Mouse (Mus musculus) cerebellum, postnatal 10 days (tissue): Measurements from ENCODE around the gene Sectm1a.
"Not testable (repeated sequence)": the region's sequence is repeated elsewhere in the genome, so short reads cannot be mapped to it uniquely, and the experiment has no call there.

Experiments
- DNase-seq, 2 experiments: peaks; one replicate each; pipeline ENCODE4 v3.0.0; 2021; ENCODE audit warnings: mixed read lengths in 2 of 2

The Sectm1a gene

GRCm38 (mm10) chr11:121081120-121081519 is at the start of gene Sectm1a:
Sectm1a (minus strand) TSS chr11:121081220.
- no peak for DNase-seq

- no peak for DNase-seq
Observed at GRCm38 (mm10) chr11:121129616-121130015, 48.6 kb upstream of the Sectm1a start.

GRCm38 (mm10) chr11:121127441-121127840 is 46.4 kb upstream of the Sectm1a start:
- DNase-seq = no peak

- DNase-seq = peak; percentile 33 to 56
Observed at GRCm38 (mm10) chr11:121126395-121126794, 45.4 kb upstream of the Sectm1a start.

- no peak for DNase-seq
Observed at GRCm38 (mm10) chr11:121125522-121126172, 44.6 kb upstream of the Sectm1a start.

GRCm38 (mm10) chr11:121123438-121123837 is 42.4 kb upstream of the Sectm1a start:
- DNase-seq = no peak

- no peak for DNase-seq
Observed at GRCm38 (mm10) chr11:121122024-121122670, 41.1 kb upstream of the Sectm1a start.

- DNase-seq = no peak
Observed at GRCm38 (mm10) chr11:121121151-121121550, 40.1 kb upstream of the Sectm1a start.

- no peak for DNase-seq
Observed at GRCm38 (mm10) chr11:121118577-121118976, 37.6 kb upstream of the Sectm1a start, which contains the start of gene Tex19.2. Tex19.2 (minus strand) TSS chr11:121118677.

GRCm38 (mm10) chr11:121118106-121118505 is 37.1 kb upstream of the Sectm1a start:
- DNase-seq = no peak

- DNase-seq = peak; percentile 96
Observed at GRCm38 (mm10) chr11:121112091-121112775, 31.2 kb upstream of the Sectm1a start.

GRCm38 (mm10) chr11:121111601-121112000 is 30.6 kb upstream of the Sectm1a start:
- DNase-seq = peak; percentile 38 to 45

- DNase-seq = no peak
Observed at GRCm38 (mm10) chr11:121111051-121111450, 30.0 kb upstream of the Sectm1a start.

- DNase-seq = peak; percentile 70 to 77
Observed at GRCm38 (mm10) chr11:121109986-121110385, 29.0 kb upstream of the Sectm1a start.

GRCm38 (mm10) chr11:121108061-121108460 is 27.0 kb upstream of the Sectm1a start:
- DNase-seq = peak; percentile 24 to 29

- DNase-seq = not testable (repeated sequence)
Observed at GRCm38 (mm10) chr11:121107242-121107641, 26.2 kb upstream of the Sectm1a start.

- no peak for DNase-seq
Observed at GRCm38 (mm10) chr11:121101124-121101805, 20.2 kb upstream of the Sectm1a start.

- DNase-seq = no peak
Observed at GRCm38 (mm10) chr11:121100692-121101091, 19.7 kb upstream of the Sectm1a start.

- DNase-seq = peak; percentile 10 to 18
Observed at GRCm38 (mm10) chr11:121099762-121100161, 18.7 kb upstream of the Sectm1a start.

GRCm38 (mm10) chr11:121092606-121093585 is 11.9 kb upstream of the Sectm1a start:
- no peak for DNase-seq

- DNase-seq = no peak
Observed at GRCm38 (mm10) chr11:121090943-121091342, 9.9 kb upstream of the Sectm1a start.
